Mouse (Mus musculus) gastrocnemius, postnatal 4 days (tissue): ENCODE measurements around the gene Schip1. TPM values are rescaled to one million over a fixed set of nuclear protein-coding genes. Genes with fewer than 3 reads are reported as not detected.
A peak's percentile ranks its signal among the peaks of the same experiment; 100 is the strongest.

Experiments used
- DNase-seq, 2 experiments: peaks; one replicate each; pipeline ENCODE4 v3.0.0; 2021 to 2022; ENCODE audit warnings: low spot score in 2 of 2, mixed read lengths in 2 of 2
- total RNA-seq, 2 experiments: library from RNA; stranded (reverse); gene quantifications; 2 replicates each; pipeline ENCODE4 v1.2.3; 2021

The Schip1 gene
- total RNA-seq, 2 experiments from 2014 or later: 76.4 to 77.8 TPM

DNA sequence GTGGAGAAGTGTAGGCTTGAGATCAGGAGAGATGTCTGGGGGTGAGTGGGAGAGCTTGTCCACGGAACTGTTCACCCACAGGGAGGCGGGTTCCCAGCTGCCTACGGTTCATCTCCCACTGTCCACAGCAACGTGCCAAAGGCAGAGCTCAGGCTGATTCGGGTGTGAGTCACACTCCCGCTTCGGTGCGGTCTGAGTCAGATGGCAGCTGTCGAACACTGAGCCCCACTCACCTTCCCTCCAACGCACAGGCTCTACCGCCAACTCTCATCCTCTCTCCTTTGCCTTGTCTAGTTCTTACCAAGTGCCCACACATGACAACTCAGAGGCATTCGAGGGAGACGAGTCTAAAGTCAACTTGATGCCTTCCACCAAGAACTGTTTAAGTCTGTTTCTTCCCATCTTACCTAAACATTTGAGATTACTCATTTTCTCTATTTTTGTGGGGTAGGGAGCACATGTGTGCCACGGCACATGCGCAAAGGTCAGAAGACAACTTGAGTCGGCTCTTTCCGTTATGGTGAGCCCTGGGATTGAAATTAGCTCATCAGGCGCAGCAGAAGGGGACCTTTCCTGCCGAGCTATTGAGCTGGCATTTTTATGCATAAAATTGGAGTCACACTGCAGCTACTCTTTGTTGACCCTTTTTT, 544.4 kb downstream of the Schip1 start:
- DNase-seq: peak in 1 of 2 experiments; percentile 28

DNA sequence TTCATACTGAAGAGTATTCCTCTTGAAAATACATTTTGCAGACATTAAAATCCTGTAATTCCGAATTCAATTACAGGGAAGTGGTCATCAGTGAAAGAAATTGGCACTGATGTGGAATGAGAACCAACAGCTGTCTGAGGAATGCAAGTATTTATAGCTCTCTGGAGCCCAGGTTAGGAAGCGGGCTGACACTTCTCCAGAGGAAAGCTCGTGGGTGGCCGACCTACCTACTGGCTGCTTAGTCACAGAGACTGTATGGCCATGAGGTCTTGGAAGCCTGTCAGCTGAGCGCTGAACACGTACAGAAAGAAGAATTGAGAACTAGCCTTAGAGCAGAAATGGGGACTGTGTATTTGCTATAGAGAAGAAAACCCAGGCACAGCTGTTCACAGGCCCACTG, 545.4 kb downstream of the Schip1 start:
- no peak for DNase-seq

DNA sequence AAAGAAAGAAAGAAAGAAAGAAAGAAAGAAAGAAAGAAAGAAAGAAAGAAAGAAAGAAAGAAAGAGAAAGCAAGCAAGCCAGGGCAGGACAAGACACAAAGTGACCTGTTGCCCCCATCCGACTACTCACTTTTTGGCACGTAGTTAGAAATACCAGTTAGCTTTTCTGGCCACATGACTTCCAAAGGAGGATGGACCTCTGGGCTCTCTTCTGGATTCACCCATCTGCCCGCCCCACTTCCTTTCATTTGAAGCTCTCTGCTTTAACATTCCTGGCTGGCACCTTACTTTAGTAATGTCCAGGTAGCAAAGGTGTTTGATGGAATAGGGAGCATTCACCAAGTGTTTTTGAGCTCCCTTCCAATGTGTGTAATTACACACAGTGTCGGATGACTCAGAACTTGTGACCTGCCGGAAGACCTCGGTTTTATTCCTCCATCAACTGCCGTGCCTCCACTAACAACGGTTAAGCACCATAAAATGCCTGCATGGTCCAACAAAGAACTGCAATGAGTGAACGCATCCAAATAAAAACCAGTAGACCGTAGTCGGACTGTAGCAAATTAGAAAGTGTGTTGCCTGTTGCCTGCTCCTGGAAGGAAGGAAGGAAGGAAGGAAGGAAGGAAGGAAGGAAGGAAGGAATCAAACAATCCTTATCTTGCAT, 546.1 kb downstream of the Schip1 start:
- no peak for DNase-seq

DNA sequence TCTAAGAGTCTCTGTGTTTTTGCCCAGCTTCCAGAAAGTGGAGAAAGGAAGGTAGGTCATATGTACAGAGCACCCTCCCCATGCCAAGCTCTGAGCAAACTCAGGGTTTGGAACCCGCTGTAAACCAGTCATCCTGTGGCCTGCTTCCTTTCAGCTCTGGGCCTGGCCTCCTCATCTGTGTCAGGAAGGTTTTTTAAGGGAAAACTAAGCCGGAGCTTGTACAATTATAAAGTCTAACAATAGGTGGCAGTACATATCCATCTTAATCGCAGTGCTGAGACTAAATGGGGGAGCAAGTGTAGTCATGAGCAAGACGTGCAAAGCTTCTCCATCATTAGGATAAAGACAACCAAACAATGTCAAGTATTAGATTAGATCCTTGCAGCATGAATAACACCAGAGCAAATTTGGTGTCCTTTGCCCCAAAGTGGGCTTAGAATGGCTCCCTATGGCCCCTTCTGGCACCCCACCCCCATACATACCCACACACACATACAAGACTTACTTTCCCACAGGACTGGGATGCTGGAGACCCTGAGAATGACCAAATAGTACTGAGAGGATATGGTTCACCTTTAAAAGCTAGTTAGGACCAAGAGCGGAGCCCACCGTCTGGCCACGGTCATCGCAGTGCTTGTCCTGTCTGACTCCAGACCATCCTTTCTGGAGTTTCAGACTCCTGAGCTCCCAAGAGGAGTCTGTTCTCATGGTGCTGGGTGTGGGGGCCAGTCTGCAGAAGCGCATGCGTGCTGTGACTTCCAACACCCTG, 550.6 kb downstream of the Schip1 start:
- DNase-seq: no peak

DNA sequence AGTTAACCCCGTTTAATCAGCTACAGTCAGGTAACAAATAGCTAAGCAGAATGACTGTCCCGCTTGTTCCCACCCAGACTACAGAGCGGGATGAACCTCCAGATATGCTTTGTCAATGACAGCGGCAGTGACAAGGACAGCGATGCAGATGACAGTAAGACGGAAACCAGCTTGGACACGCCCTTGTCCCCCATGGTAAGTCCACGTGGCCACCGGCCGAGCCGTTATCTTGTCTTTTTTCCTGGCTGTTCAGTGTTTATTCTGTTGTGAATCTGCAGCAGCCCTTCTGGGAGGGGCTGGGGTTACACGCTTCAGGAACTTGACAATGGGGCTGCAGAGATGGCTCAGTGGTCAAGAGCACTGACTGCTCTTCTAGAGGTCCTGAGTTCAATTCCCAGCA, 551.8 kb downstream of the Schip1 start:
- no peak for DNase-seq

DNA sequence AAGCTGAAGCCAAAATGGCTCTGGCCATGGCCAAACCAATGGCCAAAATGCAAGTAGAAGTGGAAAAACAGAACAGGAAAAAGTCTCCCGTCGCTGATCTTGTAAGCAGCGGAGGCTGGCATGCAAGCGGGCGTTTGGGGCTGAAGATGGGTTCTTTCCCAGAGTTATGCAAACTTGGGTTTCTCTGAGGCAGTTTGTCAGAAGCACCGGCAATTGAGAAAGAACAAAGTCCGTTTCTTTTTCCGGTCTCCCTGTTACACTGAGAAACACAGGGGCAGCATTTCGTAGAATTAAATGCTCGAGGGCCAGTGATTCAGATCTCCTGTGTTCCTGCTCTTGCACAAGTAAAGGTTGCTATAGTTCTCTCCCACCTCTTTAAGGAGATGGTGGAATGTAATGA, 553.1 kb downstream of the Schip1 start:
- no peak for DNase-seq

DNA sequence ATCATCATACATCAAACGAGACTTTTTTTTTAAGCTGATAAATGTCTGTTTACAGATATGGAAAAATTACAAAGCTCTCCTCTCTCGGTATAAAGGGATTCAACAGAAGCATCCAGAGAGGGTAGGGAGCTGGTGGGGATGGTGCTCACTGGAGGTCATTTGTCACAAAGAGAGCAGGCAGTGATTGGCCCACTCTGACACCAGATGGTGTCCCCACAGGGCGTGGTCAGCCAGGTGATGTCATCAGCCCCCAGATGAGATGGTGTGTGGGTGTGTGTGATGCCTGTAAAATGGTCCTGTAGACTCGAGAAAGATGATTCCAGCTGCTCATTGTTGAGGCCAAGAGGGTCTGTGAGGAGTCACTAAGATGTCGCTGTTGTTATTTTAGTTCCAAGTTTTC, 554.5 kb downstream of the Schip1 start:
- DNase-seq: no peak

DNA sequence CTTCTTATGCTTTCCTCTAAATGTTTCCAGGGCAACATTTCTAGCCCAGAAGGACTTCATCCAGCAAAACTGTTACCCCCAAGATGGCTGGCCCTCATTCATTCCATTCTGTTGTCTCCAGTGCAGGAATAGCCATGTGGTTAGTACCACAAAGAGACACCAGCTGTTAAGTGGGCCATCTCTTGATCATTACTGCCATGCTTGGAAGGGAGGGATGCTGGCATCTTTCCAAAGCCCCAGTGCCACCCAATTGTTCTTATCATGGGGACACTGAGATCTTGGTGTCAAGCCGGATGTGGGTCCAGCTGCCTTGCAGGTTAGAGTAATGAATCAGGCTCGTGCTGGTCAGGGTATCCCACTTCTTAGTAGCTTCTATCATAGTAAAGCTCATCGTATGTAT, 557.4 kb downstream of the Schip1 start:
- DNase-seq: no peak

DNA sequence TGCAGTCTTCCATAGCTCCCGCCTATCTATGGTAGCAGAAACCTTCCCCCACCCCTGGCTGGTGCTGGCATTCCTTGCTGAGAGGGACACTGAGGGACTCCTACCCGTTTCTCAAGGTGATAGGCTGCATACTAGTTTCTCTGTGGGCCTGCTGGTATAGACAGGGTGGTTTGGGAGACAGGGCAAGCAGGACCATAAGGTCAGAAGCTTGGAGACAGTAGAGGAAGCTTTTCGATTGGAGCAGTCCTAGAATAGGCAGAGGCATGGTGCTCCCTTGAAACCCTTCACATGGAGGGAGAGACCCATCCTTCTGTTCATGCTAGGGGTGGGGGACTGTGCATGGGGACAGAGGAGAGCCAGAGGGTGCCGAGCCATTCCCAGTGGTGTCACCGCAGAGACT, 558.4 kb downstream of the Schip1 start:
- no peak for DNase-seq

DNA sequence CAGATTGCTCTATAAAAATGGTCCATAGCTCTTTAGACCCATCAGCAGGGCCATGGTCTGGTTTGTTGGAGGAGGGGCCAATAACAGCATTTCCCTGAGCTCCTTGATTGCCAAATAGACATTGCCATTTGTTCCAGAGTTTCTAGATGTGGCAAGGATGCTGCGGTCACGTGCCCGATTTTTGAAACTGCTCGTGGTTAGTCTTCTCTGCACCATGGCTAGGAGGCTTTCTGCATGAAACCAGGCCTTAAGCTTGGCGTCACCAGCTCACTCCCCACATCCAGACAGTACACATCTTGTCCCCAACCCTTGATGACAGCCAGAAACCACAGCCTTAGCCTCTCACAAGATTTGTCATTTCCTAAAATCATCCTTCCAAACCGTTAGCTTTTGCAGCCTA, 559.9 kb downstream of the Schip1 start:
- no peak for DNase-seq

DNA sequence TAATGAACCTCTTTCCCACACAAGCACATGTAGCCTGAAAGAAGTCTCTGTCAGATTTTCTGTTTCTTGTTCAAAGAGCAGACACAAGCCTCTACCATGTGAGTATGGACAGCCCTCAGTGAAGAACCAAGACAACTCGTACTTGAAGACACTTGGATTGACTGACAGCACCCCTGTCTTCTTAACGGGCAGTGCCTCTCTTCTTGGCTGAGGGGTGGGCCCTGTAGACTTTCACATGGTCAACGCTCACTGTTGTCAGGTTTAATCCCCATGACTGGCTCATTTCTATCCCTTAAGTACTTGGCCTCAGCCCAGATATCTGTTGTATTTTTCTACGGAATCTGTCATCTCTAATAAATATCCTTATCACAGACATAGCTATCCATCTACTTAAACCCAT, 565.7 kb downstream of the Schip1 start:
- no peak for DNase-seq

DNA sequence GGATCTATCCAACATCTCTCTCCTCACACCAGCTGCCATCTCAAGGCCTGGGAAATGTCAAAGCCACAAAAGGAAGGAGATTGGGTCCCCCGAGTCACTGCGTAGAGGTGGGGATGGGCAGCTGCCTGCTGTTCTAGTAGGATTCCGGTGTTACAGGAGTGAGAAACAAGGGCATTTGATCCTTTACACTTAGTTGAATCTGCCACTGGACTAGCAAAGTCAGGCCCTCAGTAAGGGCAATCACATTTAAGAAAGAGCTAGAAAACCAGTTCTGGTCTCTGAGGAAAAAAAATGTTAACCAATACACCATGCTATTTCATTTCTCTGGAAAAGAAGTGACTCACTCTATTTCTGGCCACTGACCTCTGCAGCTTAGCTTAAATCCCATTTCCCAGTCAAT, 566.2 kb downstream of the Schip1 start:
- DNase-seq: no peak

DNA sequence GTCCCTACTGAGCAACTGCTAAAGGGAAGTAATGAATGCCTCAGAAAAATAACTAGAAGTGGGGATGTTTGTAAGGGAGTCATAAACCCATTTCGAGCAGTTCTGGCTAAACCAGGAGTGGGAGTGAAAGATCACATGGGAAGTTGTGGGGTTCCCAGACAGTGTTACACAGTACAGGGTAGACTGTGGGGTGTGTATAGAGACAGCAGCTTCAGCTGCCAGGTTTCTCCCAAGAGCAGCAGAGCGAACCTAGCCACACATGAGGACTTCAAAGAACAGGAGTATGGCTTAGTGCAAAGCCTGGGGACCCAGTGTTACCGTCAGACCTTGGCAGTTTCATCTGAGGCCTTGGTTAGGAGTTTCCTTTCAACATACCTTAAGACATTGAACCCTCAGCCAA, 568.1 kb downstream of the Schip1 start:
- no peak for DNase-seq

DNA sequence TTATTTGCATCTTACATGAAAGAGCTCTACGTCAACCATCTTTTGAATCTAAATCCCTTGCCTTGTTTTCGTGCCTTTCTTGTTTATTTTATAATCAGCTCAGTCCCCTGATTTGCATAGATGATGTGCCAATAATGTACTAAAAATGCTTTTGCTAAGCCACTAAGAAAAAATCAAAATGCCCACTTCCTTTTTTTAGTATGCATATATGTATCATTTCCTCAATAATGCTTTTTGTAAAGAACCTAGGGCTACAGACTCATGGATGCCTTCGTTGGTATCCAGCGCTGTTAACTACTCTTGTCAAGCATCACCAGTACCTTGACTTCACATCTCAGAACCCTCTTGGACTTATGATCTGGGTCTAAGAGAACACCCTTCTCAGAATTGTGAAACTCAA, 569.0 kb downstream of the Schip1 start:
- no peak for DNase-seq

DNA sequence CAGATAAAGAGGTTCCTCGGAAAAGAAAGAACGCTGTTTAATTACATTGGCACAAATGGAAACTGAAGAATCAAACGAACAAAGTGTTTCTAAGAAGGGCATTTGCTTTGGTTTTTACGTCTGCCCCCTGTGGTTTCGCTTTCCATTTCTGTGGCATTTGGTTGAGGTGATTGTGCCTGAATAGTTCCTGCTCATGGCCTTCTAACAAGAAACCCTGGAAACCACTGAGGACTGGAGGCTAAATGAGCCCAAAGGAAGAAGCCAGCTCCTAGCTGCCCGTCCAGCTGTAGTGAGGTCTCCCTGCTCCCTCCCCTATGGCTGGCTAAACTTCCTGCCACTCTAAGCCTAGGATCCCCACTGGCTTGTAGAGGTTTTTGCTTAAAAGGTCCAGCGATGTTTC, 573.4 kb downstream of the Schip1 start:
- no peak for DNase-seq

DNA sequence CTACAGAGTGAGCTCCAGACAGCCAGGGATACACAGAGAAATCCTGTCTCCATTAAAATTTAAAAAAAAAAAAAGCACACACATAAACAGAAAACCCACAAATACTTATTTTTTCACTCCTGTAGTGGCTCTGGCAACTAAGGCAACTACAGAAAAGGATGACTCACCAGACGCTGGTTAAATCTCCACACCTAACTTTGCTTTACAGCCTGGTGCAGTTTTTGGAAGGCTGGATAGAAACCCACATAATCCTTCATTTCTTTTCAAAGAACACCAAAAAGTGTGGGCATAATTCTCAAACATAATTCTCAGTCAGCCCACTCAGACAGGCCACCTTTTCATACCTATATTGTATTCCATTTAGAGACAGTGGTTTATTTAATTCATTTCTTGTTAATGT, 574.1 kb downstream of the Schip1 start:
- no peak for DNase-seq

DNA sequence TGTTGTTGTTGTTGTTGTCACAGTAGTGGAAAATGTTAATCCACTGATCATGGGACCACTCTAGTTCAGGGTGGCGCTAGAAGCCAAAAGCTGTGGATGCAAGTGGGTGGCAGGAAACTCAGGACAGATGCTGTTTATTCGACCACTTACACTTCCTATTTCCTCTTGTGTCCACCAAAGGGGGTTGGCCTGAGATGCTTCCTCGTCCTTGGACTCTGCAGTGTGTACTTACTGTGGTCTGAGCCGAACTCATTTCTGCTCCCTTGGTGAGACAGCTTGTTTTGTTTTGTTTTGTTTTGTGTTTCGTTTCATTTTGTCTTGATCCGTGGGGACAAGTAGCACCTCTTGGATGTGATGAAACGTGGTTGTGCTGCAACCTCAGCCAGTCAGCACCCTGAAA, 578.3 kb downstream of the Schip1 start:
- no peak for DNase-seq

DNA sequence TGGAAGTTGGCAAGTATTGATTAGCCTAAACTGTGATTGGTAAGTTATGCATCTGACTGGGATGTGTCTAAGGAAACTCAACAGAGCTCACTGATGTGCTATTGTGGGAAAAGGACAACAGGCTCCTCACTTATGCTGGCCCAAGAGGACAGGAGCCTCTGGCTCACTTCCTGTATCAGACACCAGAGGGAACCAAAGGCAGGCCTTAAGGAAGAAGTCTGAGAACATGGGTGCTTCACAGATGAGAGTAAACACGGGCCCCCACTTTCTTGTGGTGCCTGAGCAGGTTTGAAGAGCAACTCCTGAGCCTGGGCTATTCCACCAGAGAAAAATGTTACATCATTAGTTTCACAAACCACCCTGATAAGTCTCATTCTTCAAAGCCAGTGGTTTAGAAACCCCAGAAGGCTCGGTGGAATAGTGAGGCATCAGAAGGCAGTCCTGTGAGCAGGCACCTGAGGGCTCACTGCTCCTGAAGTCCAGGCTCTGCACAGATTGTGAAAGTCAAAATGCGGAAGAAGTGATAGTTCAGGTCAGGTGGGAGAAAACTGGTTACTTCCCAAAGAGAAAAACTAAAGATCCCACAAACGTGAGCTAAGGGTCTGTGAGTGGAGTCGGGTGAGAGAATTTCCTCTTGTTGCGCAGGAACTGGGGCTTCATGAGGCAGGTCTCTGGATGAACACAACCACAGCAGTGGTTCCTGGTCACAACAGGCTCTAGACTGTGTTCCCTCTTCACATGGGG, 582.0 kb downstream of the Schip1 start:
- no peak for DNase-seq

DNA sequence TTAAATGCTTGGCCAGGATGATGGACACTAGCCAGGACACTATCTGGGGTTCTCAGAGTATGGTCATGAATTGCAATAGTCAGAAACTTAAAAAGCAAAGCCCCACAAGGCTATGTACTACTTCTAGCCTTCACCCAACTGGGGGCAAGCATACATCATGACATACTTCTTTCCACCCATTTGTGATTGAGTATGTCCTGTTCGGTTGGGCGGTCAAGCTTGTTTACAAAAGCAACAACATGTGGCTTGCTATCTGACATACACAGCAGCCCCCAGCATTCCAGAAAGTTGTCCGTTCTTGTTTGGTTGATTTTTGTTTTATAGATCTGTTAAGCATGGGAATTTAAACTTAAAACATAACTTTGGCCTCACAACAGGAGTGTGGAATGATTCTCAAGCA, 582.7 kb downstream of the Schip1 start:
- DNase-seq: no peak

DNA sequence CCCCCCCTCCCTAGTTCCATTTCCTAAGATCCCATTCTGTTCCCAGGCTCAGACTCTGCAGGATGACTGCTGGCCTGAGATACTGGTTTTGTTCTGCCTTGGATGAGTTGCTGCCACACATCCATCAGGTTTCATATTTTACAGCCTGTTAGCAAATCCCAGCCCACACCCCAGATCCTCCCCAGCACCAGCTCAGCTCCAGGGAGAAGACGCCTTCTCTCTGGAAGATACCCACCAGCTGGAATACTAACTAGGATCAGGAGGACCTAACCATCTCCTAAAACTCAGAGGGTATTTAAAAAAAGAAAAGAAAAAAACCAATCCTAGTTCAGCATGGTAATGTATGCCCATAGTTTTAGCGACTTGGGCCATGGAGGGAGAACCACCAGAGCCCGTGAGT, 585.6 kb downstream of the Schip1 start:
- DNase-seq: no peak

DNA sequence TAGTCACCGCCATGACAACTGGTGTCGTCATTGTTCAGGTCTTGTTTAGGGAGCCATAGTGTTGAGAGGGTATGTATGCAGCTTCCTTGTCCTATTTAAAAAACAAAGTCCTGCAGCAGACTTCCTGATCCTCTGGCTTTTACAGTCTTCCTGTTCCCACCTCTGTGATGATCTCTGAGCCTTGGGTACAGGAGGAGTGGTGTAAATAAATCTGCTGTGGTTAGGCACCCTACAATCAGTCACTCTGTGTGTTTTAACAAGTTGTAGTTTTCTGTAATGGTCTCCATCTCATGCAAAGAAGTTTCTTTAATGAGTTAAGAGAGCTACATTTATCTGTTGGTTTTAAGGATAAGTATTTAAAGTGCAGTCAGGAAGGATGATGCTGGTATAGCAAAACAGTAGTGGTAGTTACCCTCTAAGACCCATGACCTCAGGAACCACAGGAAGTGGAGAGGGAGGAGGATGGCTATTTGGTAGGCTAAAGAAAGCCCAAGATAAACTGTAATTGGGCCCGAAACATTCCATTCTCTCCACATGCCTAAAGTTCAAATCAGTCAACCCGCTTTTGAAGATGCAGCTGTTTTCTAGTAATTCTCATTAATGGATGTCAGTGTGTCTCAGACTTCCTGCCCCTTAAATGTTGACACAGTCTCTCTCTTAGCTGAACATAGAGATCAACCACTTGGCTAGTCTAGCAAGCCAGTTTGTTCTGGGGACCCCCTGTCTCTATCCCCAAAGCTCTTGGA, 592.2 kb downstream of the Schip1 start:
- no peak for DNase-seq
